Mouse (Mus musculus): ENCODE measurements around the gene Tmem44.

- TF ChIP-seq CTCF (IDR thresholded peaks at IDR 0.05; ENCODE audit: borderline replicate concordance, insufficient read depth, low read depth, low read length) (no peak), POLR2A (IDR thresholded peaks at IDR 0.05; ENCODE audit: borderline replicate concordance, insufficient read depth, low read length) (no peak)
Measured at GRCm38 (mm10) chr16:30570173-30570572, 19.5 kb upstream of the Tmem44 start.

All from cerebellum, adult 2 months (tissue).